Mouse (Mus musculus): Measurements from ENCODE around the gene Klf13.

The Klf13 gene

DNA sequence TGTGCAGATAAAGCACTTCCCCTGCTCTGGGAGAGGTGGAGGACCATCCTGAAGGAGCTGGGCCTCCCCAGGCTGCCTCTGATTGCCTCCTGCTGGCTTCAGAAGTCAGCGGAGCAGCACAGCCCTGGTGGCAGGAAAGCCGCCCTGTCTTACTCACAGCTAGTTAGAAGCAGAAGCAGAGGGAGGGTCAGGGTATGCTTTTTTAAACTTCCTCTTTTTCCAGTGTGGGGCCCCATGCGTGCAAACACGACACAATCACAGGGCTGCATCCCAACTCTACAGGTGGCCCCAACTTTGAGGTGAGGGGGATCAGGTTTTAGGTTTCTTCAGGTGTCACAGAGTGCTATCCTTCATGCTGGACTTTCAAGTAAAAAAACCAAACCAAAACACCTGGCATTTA lies 27.8 kb downstream of the Klf13 start:
- intact Hi-C loops (cut with DNase I) = no loop called here

GRCm38 (mm10) chr7:63910225-63910624 lies 28.5 kb downstream of the Klf13 start:
- intact Hi-C loops (cut with DNase I) = no loop called here

DNA sequence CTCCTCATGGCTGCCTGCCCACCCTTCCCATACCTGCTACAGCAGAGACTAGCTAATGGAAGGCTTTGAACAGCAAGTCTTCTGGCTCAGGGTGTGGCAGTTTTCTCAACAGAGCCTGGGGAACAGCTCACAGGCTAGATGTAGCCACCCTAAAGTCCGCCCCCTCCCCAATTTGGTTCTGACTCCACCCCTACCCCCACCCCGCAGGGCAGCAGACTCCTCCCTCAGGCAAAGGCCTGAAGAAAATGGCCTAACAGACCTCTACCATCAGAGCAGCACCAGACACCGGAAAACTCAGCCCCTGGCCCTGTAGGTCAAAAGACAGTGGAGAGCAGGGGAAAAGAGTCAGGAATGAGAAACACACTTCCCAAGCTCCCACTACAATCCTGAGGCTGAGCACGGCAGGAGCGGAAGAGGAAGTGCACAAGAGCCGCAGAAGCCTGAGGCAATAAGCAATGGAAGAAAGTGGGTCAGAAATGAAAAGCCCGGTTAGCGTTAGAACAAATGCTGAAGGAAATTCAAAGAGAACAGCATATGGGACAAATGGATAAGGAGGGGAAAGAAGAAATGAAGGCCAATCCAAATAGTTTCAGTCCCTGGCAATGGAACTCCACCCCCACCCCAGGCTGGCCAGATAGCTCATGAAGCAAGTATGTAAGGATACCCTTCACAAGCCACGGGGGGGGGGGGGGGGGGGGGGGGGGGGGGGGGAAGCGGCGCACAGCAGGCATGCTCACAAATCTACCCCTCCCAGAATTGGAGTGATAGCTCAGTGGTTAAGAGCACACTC lies 30.0 kb downstream of the Klf13 start:
- intact Hi-C loops (cut with DNase I) = no loop called here

DNA sequence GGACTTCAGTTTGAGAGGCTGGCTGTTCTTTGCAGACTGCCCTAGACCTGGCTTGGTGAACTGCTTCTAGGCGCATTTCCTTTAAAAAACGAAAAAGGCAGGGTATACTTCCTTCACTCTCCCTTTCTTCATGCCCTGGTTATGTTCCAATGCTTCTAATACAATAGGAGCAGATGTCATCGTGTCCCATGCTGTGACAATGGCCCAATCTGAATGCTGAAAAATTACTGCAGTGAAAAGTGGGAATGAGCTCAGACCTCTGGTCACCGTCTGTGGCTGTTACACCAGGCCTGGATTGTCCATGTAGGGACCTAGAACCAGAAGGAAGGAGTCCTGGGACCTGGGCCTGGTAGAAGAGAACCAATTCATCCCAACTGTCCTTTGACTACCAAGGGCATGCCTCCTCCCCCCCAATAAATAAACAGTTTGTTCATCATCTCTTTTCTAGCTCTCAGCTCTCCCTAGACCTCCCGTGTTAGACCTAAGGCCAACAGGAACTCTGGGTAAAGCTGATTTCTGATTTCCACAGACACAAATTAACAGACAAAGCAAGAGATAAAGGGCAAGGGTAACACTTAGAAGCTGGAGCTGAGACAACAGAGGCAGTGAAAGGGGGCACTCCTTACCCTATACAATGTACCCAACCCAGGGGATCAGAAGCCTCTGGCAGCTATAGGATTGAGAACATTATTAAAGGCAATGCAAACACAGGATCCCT lies 30.8 kb downstream of the Klf13 start:
- intact Hi-C loops (cut with DNase I) = no loop called here

DNA sequence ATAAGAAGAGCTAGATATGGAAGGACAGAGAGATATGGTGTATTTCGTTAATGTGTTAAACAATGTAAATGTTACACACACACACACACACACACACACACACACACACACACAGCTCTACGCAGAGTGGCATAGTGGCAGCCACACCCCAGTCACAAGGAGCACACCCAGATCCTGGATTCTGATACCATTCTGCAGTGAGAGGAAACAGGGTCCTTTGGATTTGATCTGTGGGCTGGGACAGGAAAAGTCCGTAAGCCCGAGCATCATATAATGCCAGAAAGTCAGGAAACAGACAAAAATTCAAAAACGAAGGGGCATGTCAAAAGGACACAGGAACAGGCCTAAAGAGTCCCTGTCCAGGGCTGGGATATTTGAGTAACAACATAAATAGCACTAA lies 33.1 kb downstream of the Klf13 start:
- intact Hi-C loops (cut with DNase I) = no loop called here

DNA sequence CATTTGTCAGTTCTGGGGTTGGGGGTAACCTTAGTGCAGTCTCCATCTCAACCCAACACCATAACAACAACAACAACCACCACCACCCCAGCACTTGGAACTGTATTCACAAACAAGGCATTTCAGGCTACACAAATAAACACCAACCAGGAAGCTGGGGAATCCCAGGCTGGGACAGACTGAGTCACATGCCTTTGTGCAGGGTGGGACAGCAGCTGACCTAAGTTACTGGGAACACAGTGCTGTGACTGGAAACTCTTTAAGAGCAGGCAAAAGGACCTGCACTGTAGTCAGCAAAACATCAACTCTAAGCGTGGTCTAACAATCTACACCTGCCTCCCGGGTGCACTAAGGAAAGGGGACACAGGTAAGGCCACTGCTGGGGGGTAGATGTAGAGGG lies 33.5 kb downstream of the Klf13 start:
- intact Hi-C loops (cut with DNase I) = no loop called here

DNA sequence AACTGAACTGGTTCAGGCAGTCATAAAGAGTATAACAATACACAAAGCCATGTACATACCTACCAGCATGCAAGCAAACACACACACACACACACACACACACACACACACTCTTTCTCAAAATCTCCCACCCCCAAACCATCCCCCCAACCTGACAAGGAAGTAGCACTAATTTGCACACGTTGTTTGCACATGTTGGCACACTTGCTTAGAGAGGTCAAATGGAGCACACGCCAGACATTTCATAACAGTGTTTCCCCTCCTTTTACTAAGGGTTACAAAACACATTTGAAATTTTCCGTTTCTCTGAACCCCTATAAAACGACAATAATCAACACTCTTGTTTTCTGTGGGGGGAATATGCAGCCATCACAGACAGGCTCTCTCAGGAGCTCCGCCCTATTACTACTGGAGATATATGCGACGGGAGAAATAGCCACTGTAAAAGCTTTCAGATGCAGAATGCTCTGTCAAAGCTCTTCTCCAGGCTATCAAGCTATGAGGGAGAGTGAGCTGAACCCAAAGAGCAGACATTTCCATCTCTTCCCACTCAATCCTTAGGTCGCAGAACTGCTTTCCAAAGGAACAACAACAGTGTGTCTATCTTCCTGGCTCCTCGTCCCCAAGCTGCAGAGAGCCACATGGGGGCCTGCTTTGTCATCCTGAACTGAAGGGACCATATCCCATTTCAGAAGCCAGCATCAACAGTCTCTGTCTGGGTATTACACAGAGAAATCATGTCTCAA lies 34.9 kb downstream of the Klf13 start:
- intact Hi-C loops (cut with DNase I) = no loop called here

- intact Hi-C loops (cut with DNase I) = no loop called here
Measured at GRCm38 (mm10) chr7:63902604-63903210, 36.0 kb downstream of the Klf13 start.

GRCm38 (mm10) chr7:63901942-63902341 lies 36.8 kb downstream of the Klf13 start:
- intact Hi-C loops (cut with DNase I) = no loop called here

DNA sequence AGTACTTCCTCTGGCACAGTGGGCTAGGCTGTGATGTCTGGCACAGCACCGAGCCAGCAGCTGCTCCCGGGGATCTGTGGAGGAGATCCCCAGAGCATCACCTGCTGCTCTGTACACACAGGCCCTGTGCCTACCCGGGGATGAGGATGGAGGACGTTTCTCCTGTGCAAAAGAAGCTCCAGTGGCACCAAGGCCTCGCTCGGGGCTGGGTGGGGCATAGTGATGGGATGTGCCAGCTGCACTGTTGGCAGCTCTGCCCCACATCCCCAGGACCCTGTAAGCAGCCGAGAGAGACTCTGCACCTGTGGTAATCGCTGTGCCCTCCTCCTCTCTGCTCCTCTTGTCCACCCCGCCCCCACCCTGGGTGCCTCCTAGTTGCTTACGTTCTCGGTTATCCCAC lies 37.4 kb downstream of the Klf13 start:
- intact Hi-C loops (cut with DNase I) = no loop called here

DNA sequence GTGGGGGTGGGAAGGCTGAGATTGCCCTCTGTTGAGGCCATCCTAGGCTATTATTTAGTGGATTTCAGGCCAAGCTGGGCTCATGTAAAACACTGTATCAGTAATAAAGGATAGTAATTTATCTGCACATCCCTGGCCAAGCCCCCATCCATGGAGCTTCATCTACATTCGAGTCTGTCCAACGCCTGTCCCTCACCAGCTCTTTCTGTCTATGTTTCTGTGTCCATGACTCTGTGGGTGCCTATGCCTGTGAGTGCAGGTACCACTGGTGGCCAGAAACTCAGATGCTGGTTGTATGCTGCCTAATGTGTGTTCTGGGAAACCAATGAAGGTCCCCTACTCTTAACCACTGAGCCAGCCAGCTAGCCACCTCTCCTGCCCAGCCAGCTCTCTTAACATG lies 38.3 kb downstream of the Klf13 start:
- intact Hi-C loops (cut with DNase I) = no loop called here

GRCm38 (mm10) chr7:63899925-63900324 lies 38.8 kb downstream of the Klf13 start:
- intact Hi-C loops (cut with DNase I) = loop anchor here (5.0 kb wide), 2 partner anchors 32 to 43 kb away; no protein-coding TSS in a partner anchor

DNA sequence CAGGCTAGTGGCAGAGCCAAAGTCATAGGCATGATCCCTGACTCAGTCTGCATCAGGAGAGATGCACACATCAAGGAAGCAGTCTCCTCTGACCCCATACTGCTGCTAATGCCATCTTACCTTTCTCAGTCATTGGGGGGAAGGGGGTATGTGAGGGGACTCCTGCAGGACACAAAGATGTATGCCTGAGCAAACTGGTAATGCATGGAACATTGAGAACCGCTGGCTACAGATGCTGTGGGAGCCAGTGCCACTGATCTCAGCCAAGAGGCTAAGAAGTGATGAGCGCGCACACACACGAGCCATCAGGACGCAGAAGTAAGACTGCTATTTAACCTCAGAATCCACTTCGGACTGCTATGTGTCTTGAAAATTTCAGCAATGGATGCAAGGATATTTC lies 40.5 kb downstream of the Klf13 start:
- intact Hi-C loops (cut with DNase I) = loop anchor here (5.0 kb wide), 2 partner anchors 34 to 41 kb away; no protein-coding TSS in a partner anchor

GRCm38 (mm10) chr7:63897655-63898054 lies 41.1 kb downstream of the Klf13 start:
- intact Hi-C loops (cut with DNase I) = loop anchor here (5.0 kb wide), 2 partner anchors 35 to 40 kb away; no protein-coding TSS in a partner anchor

DNA sequence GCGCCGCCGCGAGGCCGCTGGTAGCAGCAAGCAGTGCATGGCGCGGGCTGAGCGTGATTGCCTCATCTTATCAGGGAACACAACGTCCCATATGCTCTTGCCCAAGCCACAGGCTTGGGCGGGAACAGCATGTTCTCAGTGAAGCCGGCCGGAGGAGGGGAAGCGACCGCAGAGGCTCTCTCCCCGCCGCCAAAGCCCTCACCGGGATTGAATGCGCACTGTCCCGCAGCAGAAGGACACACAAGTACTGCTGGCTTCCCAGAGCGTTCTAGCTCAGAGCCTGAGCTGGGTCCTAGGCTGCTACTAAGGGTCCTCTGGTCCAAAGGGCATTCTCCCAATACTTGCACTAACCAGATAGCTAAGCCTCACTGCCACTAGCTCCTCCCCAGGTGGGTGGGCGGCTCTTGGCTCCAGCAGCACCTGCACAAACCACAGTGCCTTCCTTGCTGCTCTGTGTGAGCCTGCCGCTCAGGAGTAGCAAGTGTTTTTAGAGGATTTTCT lies 41.7 kb downstream of the Klf13 start:
- intact Hi-C loops (cut with DNase I) = loop anchor here (5.0 kb wide), 2 partner anchors 35 to 40 kb away; no protein-coding TSS in a partner anchor

- intact Hi-C loops (cut with DNase I) = loop anchor here (5.0 kb wide), 2 partner anchors 36 to 39 kb away; no protein-coding TSS in a partner anchor
Measured at GRCm38 (mm10) chr7:63896276-63896967, 42.3 kb downstream of the Klf13 start.

DNA sequence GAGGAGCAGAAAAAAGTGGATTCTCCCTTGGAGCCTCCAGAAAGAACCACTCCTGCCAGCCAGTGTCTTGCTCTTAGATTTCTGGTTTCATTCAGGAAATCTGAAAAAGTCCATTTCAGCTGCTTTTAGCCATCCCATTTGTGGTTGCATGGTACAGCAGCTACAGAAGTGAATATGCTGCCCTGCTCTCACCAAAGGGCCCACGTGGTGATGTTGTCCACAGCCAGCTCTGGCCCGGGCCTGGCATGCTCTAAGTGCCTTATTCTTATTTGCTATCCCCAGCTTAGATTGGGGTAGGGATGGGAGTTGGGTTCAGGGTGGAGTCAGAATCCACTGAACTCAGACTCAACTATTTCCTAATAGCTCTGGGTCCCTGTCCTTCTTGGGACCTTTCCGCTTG lies 43.5 kb downstream of the Klf13 start:
- intact Hi-C loops (cut with DNase I) = loop anchor here (5.0 kb wide), 2 partner anchors 37 to 38 kb away; no protein-coding TSS in a partner anchor

- intact Hi-C loops (cut with DNase I) = loop anchor here (5.0 kb wide), 2 partner anchors 37 to 38 kb away; no protein-coding TSS in a partner anchor
Measured at GRCm38 (mm10) chr7:63894662-63895061, 44.1 kb downstream of the Klf13 start.

- intact Hi-C loops (cut with DNase I) = no loop called here
Measured at GRCm38 (mm10) chr7:63893729-63894128, 45.0 kb downstream of the Klf13 start.

DNA sequence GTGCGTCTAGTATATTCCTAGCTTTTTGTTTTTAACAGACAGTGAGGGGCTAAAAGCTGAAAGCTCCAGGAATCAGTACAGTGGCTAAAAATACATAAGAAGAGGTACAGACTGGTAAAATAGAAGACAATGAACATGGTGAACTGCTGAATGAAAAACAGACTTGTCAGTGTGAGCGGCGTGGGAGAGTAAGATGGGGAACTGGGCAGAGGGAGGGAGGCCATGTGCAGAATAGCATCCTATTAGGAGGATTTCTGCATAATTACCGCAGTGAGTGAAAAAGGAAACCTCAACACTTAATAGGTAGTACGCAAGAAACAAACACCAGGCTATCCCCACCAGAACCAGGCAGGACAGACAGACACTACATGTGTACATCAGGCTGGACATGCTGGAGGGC lies 45.5 kb downstream of the Klf13 start:
- intact Hi-C loops (cut with DNase I) = no loop called here

Measured in adrenal gland (tissue).